Mouse (Mus musculus) thymus, adult 2 months (tissue): ENCODE measurements around the gene Adh5. TPM values are rescaled to one million over a fixed set of nuclear protein-coding genes. Genes with fewer than 3 reads are reported as not detected.

Experiments used
- DNase-seq: peaks from one replicate; pipeline ENCODE4 v3.0.0; 2021
- H3K27ac ChIP-seq: fragments of 200-500 bp; 2 replicates; pipeline ENCODE4 v1.5.1; 2012; ENCODE audit warnings: low read length, control low read depth; ENCODE audit not compliant: control insufficient read depth, insufficient read depth
- H3K27me3 ChIP-seq: fragments of 200-500 bp; 2 replicates; pipeline ENCODE4 v1.6.1; 2012; ENCODE audit warnings: mild to moderate bottlenecking, low read length, moderate library complexity, mixed read lengths; ENCODE audit not compliant: control insufficient read depth, insufficient read depth
- H3K36me3 ChIP-seq: fragments of 200-500 bp; 2 replicates; pipeline ENCODE4 v1.6.1; 2012; ENCODE audit warnings: mild to moderate bottlenecking, low read length, moderate library complexity; ENCODE audit not compliant: control insufficient read depth, insufficient read depth
- H3K4me1 ChIP-seq: fragments of 200-500 bp; replicated peaks from 2 replicates; pipeline ENCODE4 v1.6.1; 2012; ENCODE audit warnings: low read length; ENCODE audit not compliant: control insufficient read depth, insufficient read depth
- H3K4me3 ChIP-seq: fragments of 200-500 bp; 2 replicates; pipeline ENCODE4 v1.5.1; 2012; ENCODE audit warnings: mild to moderate bottlenecking, low read length, control low read depth, moderate library complexity; ENCODE audit not compliant: control insufficient read depth, insufficient read depth
- CTCF ChIP-seq: fragments of 200-500 bp; IDR thresholded peaks from 2 replicates; pipeline ENCODE4 v1.5.1; 2012; ENCODE audit warnings: mild to moderate bottlenecking, control low read depth, low read length, moderate library complexity, borderline replicate concordance; ENCODE audit not compliant: control insufficient read depth, poor library complexity, insufficient read depth; ENCODE audit errors: extremely low read depth
- POLR2A ChIP-seq: fragments of 200-500 bp; IDR thresholded peaks from 2 replicates; pipeline ENCODE4 v1.6.1; 2012; ENCODE audit warnings: mild to moderate bottlenecking, low read length, control low read depth, moderate library complexity; ENCODE audit not compliant: control insufficient read depth, poor library complexity, insufficient read depth; ENCODE audit errors: extremely low read depth
- WGBS: fragments of 180-500 bp; shearing (Covaris S2); methylation state at CpG from one replicate; pipeline ENCODE4 v1.1.7; 2018; 5-methylcytosine and 5-hydroxymethylcytosine counted together
- polyA plus RNA-seq: library from polyadenylated mRNA; depleted of rRNA; stranded (reverse); fragments of >200 nt; gene quantifications from 2 replicates; pipeline ENCODE4 v1.2.3, GENCODE M21; 2012; rRNA removed

The Adh5 gene
- polyA plus RNA-seq, 1 experiment = 37.5 TPM

DNA sequence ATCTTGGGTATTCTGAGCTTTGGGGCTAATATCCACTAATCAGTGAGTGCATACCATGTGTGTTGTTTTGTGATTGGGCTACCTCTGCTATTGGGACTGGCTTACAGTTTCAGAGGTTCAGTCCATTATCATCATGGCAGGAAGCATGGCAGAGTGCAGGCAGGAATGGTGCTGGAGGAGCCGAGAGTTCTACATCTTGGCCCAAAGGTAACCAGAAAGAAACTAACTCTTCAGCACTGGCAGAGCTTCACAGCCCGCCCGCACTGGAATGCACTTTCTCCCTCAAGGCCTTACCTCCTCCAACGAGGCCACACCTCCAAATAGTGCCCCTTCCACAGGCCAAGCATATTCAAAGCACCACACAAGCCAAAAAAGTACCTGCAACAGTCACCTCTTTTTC lies 55.8 kb downstream of the Adh5 start:
- Histone ChIP-seq H3K4me1 (no peaks in the 10 kb centered on the region), H3K27ac (no peak overlapping the region), H3K4me3 (no peak overlapping the region), H3K36me3 (no peaks in the 10 kb centered on the region), H3K27me3 (no peaks in the 10 kb centered on the region)
- no peak for DNase-seq
- 95% methylated on average over 4 of the region's 4 CpGs for WGBS
- TF ChIP-seq POLR2A (no peak), CTCF (no peak)

DNA sequence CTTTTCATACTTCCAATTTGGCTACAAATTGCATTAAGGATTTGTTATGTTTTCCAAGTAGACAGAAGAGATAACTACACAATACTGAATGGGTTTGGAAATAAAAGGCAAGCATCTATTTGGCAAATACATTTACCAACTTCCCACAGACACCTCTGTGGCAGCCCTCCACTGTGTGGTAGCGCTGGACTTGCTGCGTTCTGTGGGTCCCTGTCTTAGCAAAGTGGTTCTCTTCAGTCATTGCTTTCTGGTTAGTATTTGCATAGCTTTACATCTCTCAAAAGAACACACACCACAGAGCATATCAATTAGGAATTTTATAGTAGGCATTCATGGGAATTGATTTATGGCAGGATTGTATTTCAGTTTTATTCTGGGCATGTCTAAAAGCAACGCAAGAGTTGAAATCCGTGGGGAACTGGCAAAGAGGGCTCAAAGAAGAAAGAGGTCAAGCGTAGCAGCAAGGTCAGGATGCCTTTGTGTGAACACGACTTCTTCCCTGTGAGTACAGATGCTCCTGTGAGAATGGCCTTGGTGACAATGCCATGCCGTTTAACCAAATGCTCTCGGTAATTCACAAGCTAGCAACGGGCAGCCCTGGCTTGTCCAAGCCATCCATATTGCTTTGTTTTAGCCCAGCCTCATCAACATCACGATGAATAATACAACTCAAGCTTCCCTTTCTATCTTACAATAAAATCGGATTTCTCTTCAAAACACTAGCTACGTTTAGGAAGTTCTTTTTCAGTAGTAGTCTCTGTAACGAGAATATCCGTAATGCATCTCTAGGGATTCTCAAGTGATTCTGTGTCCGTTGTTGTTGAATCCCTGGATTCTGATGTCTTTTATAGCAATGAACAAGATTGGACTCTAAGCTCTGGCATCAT lies 57.2 kb downstream of the Adh5 start:
- Histone ChIP-seq H3K4me1 (no peaks in the 10 kb centered on the region), H3K36me3 (no peaks in the 10 kb centered on the region), H3K4me3 (no peak overlapping the region), H3K27me3 (no peaks in the 10 kb centered on the region), H3K27ac (no peak overlapping the region)
- TF ChIP-seq POLR2A (no peak), CTCF (no peak)
- 90% methylated on average over 15 of the region's 15 CpGs for WGBS
- DNase-seq = no peak

DNA sequence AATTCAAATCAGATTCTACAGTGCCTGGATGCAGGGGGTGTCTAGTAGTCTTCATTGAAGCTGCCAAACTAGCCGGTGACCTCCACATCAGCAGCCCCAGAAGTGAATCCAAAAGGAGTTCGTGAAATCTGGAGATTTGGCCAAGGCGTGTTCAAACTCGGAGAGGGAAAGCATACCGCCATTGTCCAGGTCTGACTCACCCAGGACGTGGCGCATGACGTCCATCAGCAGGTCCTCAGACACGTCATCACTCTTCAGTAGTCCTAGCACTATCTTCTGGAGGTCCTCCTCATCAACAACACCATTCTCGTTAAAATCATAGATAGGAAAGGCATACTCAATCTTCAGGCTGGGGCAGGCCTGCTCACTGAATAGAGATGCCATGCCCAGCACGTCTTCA lies 60.9 kb downstream of the Adh5 start:
- no peak for TF ChIP-seq POLR2A
- no peak for TF ChIP-seq CTCF
- WGBS = 94% methylated on average over 11 of the region's 11 CpGs
- no peaks in the 10 kb centered on the region for H3K4me1 ChIP-seq
- no peak overlapping the region for H3K27ac ChIP-seq
- no peaks in the 10 kb centered on the region for H3K27me3 ChIP-seq
- DNase-seq = no peak
- no peaks in the 10 kb centered on the region for H3K36me3 ChIP-seq
- H3K4me3 ChIP-seq = no peak overlapping the region

Other genes with a start within 250 kb of the Adh5 start
- gene 4930579F01Rik, start 249.3 kb upstream of the Adh5 start, polyA plus RNA-seq = not detected in 2 replicates
- gene Adh7, start 225.3 kb upstream of the Adh5 start, polyA plus RNA-seq = 0.03 and 0.16 TPM in 2 replicates
- 10.4 and 13.1 TPM in 2 replicates for gene Adh1, start 182.1 kb upstream of the Adh5 start, polyA plus RNA-seq
- gene Adh6a, start 129.8 kb upstream of the Adh5 start, polyA plus RNA-seq = 0.11 and 0.13 TPM in 2 replicates
- 0.05 and 0.14 TPM in 2 replicates for gene Adh6b, start 101.3 kb upstream of the Adh5 start, polyA plus RNA-seq
- not detected in 2 replicates for gene Adh4, start 27.6 kb upstream of the Adh5 start, polyA plus RNA-seq
- 18.6 and 23.1 TPM in 2 replicates for gene Metap1, start 46.4 kb downstream of the Adh5 start, polyA plus RNA-seq
- 20.1 and 25.1 TPM in 2 replicates for gene Eif4e, start 83.1 kb downstream of the Adh5 start, polyA plus RNA-seq